Mouse (Mus musculus): ENCODE results near the gene Cyb5r3.

Cyb5r3 gene

DNA sequence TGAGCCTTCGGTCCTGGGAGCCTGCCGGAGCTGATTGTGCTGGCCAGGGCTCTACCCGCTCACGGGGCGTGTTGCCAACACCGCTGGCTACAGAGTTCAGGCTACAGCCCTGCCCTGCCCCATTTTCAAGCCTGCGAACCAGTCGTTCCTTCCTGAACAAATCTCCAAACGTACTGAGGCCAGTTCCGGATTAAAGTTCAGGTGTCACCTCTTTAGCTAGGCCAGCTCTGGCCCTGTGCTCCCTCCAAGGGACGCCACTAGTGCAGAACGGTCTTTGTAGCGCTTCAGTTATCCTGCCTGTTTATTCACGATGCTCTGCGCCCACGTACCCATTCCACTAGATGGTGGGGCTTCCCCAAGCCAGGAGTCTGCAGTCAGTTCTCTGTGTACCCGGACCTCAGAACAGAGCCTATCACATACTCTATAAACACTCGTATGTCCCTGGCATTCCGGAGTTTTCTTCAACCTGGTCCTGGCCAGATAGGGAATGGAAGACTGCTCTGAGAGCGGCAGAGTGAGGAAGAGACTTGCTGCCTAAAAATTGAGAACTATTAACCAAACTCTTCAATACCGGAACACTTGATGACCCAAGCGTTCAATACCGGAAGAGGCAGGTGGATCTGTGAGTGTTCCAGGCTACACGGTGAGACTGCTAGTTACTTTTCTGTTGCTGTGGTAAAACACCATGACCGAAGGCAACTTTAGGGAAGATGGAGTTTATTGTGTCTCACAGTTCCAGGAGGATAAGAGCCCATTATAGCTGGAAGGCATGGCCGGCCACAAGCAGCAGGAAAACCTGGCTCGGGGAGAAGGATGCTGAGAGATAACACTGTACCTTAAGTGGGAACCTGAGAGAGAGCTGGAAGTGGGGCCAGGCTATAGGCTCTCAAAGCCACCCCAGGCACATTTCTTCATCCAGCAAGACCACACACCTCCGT, at the start of gene Cyb5r3:
Gene Cyb5r3 (minus strand): TSS at position 101 of the 938 bp plus-strand sequence.
- DNase-seq (ENCODE audit: low read depth, low spot score), result peak; percentile 71
- Histone ChIP-seq H3K27me3 (ENCODE audit: control insufficient read depth, insufficient read depth, low read length, poor library complexity, severe bottlenecking) (no peaks in the 10 kb centered on the region), H3K36me3 (ENCODE audit: control insufficient read depth, insufficient read depth, low read length, poor library complexity, severe bottlenecking) (no peaks in the 10 kb centered on the region)

DNA sequence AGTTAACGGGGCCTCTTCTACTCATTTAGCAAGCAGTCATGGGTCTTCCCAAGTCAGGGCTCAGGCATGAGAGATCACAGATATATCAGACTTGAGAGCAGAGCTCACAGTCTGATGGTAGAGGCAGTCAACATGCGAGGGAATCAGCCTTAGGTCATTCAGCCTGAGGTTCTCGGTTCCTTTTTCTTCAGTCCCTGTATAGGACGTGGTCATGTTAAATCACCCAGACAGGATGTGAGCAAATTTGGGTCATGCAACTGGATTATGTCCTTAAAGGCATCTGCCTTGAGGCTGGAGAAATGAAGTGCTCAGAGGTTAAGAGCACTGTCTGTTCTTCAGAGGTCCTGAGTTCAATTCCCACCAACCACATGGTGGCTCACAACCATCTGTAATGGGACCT, 49.3 kb upstream of the Cyb5r3 start:
- H3K36me3 ChIP-seq (ENCODE audit: control insufficient read depth, insufficient read depth, low read length, poor library complexity, severe bottlenecking), result no peaks in the 10 kb centered on the region
- H3K27me3 ChIP-seq (ENCODE audit: control insufficient read depth, insufficient read depth, low read length, poor library complexity, severe bottlenecking), result no peaks in the 10 kb centered on the region
- peak; percentile 17 for DNase-seq (ENCODE audit: low read depth, low spot score)

DNA sequence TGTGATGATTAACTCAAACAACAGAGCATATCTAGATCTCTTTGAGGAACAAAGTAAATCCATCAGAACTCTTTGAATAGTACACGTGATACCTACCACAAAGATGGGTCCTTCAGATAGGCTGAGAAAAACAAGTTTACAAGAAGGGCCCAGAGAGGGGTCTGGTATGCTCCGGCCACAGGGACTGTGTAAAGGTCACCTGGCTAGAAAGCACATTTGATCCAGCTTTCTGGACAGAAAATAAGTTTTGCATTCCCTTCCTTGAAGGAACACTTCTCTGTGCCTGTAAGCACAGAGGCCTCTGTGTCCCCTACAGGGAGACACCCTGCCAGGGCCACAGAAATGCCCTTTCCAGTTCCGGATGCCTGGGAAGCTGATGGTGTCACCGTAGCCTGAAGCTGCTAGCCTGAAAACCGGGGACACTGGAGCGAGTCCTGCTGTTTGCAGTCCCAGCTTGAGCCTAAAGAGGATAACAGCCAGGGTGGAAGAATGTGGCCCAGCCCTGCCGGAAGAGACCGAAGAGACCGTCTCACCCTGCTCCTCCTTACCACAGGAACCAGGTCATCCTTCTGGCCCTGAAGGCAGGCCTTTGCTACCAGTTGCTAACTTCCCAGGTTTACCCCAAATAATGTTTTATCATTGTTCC, 48.1 kb upstream of the Cyb5r3 start:
- Histone ChIP-seq H3K36me3 (ENCODE audit: control insufficient read depth, insufficient read depth, low read length, poor library complexity, severe bottlenecking) (no peaks in the 10 kb centered on the region), H3K27me3 (ENCODE audit: control insufficient read depth, insufficient read depth, low read length, poor library complexity, severe bottlenecking) (no peaks in the 10 kb centered on the region)
- no peak for DNase-seq (ENCODE audit: low read depth, low spot score)

DNA sequence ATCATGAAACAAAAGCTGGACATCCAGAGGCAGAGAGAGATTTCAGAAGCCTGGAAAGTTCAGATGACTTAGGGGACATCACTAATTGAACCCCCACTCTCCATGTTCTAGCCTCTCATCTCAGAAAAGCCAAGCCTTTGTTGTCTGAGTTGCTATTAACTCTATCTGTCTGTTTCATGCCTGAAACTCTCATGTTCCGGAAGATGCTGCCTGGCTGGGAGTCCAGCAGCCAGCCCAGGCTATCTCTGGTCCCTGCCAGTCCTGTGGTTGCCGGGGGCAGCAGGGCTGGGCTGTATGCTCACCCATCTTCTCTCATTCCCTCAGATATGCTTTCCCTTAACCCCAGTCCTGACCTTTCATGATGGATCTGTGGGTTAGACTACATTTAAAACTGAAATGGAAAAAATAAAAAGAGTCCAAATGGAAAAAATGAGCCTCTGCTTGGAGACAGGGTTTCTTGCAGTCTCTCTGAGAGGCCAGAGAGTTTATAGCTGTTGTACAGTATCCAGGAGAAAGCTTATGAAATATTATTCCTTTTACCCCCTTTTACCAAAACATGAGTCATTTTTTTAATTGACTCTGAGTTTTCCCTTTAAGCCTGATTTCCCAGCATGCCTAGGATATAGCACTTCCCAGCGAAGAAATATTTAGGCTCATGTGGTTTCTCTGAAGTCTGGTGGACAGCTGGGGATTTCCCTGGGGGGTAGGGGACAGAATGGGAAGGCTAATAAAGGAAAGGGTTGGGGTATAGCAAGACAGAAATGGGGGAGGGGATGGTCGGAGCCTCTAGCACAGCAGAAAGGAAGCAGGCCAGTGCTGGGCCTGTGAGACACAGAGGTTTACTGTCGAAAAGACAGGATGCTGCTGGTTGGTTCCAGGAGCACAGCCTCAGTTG, 43.2 kb upstream of the Cyb5r3 start:
- no peak for DNase-seq (ENCODE audit: low read depth, low spot score)
- no peaks in the 10 kb centered on the region for H3K36me3 ChIP-seq (ENCODE audit: control insufficient read depth, insufficient read depth, low read length, poor library complexity, severe bottlenecking)

DNA sequence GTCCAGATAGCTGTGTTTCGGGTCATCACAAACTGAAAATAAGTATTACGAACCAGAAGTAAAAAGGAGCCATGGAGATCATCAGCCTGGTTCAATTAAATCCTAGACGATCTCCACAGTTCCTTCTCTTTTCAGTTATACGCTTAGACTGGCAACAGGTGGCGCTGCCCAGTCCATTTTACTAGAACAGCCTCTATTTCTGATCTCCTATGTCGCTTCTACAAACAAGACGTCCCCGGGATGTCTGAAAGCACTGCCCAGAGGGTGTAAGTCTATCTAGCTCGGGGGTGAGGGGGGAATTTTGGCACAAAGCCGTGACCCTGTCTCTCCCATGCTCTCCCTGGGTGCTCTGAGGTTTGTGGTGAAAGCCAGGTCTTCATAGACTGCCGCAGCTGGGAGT, 37.8 kb upstream of the Cyb5r3 start:
- peak; percentile 55 for DNase-seq (ENCODE audit: low read depth, low spot score)
- Histone ChIP-seq H3K27me3 (ENCODE audit: control insufficient read depth, insufficient read depth, low read length, poor library complexity, severe bottlenecking) (no peaks in the 10 kb centered on the region), H3K36me3 (ENCODE audit: control insufficient read depth, insufficient read depth, low read length, poor library complexity, severe bottlenecking) (no peaks in the 10 kb centered on the region)

More for the DNA sequence above, 43.2 kb upstream of the Cyb5r3 start:
- H3K27me3 ChIP-seq (ENCODE audit: control insufficient read depth, insufficient read depth, low read length, poor library complexity, severe bottlenecking), result no peaks in the 10 kb centered on the region

DNA sequence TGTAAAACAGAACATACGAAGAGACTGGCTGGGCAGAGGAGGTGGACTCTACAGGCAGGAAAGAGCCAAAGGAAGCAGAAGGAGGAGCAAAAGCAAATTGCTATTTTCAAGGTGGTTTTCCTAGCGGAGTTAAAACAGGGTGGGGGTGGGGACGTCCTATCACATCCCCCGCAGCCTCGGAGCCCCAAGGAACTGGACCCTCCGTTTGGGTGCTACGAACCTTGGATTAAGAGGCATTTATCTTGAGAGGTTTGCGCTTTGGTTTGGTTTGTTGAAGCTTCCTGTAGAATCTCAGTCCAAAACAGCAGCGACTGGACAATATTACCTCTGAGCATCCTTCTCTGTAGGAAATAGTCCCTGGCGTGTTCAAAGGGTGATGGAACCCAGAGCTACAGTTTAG, 37.3 kb upstream of the Cyb5r3 start:
- H3K27me3 ChIP-seq (ENCODE audit: control insufficient read depth, insufficient read depth, low read length, poor library complexity, severe bottlenecking), result no peaks in the 10 kb centered on the region
- no peak for DNase-seq (ENCODE audit: low read depth, low spot score)
- no peaks in the 10 kb centered on the region for H3K36me3 ChIP-seq (ENCODE audit: control insufficient read depth, insufficient read depth, low read length, poor library complexity, severe bottlenecking)

DNA sequence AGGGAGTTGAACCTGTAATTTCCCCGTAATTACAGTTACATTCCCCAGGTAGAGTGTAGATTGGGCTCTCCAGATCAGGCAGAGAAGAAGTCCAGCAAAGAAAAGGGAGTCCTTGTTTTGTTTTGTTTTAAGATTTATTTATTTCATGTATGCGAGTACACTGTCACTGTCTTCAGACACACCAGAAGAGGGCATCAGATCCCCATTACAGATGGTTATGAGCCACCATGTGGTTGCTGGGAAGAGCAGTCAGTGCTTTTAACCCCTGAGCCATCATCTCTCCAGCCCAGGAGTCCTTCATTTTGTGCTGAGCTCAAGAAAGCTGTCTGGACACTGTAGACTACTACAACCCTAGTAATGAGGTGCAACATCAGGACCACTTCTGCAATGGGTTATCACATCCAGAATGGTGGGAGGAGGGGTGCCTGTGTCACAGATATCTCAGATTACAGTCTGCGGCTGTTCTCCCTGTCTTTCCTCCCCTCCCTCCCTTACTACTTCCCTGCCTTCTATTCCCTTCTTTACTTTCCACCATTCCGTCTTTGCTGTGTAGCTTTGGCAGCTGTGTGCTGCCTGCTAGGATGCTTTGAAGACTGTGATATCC, 36.8 kb upstream of the Cyb5r3 start:
- no peak for DNase-seq (ENCODE audit: low read depth, low spot score)
- Histone ChIP-seq H3K27me3 (ENCODE audit: control insufficient read depth, insufficient read depth, low read length, poor library complexity, severe bottlenecking) (no peaks in the 10 kb centered on the region), H3K36me3 (ENCODE audit: control insufficient read depth, insufficient read depth, low read length, poor library complexity, severe bottlenecking) (no peaks in the 10 kb centered on the region)

DNA sequence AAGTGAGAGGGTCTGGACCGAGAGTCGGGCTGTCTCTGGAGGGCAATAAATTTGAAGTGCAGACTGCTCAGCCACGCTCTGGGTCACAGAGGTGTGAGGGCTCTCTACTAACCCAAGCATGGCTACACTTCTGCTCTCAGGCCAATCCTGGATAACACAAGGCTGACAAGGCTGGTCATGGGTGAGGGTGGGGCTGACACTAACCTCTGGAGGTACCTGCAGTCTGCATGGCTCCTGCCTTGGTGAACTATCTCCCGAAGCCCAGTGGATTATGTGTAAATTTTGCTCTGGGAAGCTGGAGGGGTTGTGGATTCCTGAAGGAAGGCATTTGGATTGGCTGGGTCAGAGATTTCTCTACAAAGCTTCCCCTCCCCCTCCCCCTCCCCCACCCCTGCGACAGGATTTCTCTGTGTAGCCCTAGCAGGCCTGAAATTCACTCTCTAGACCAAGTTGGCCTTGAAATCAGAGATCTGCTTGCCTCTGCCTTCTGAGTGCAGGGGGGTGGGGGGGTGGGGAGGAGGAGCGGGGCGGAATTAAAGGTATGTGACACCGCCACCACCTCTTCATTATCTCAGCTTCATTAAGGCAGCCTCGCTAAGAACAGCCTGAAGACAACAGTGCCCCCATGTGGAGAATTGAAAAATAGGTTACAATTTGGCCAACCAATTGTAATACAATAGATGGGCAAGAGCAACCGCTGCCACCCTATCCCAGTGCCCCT, 32.5 kb upstream of the Cyb5r3 start:
- Histone ChIP-seq H3K36me3 (ENCODE audit: control insufficient read depth, insufficient read depth, low read length, poor library complexity, severe bottlenecking) (no peaks in the 10 kb centered on the region), H3K27me3 (ENCODE audit: control insufficient read depth, insufficient read depth, low read length, poor library complexity, severe bottlenecking) (no peaks in the 10 kb centered on the region)
- peak; percentile 84 for DNase-seq (ENCODE audit: low read depth, low spot score)

DNA sequence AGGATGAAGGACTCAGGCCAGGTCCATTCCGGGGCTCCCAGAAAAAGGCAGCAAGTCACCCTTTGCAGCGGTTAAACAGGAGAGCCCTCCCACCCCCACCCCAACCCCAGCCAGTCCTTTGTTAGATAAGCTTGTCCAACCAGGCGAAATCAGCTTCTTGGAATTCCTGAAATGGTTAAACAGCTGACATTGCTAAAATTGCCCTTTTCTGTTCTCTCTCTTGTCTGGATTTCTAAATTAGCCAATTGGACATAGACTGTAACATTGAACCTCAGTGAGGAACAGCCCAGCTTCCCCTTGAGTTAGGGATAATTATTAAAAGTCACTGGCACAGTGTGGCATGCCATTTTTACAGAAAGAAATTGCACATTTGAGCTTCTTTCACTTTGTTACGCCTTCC, 30.0 kb upstream of the Cyb5r3 start:
- H3K36me3 ChIP-seq (ENCODE audit: control insufficient read depth, insufficient read depth, low read length, poor library complexity, severe bottlenecking), result no peaks in the 10 kb centered on the region
- H3K27me3 ChIP-seq (ENCODE audit: control insufficient read depth, insufficient read depth, low read length, poor library complexity, severe bottlenecking), result no peaks in the 10 kb centered on the region
- no peak for DNase-seq (ENCODE audit: low read depth, low spot score)

DNA sequence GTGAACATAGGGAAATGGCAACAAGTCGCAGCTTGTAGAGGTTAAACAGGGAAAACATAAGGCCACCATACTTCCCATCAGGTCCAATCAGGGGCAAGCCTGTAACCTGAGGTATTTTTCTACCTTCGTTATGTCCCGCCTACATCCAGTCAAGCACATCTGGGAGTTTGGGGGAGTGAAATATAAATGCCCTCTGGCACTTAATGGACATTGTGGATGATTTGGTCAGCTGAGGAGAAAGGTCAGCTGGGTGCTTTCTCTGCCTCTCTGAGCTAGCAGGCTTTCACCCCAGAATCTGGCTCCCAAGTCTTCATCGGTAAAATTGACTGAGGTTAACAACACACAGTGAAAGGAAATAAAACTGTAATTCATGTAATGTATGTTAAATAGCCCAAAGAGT, 21.0 kb upstream of the Cyb5r3 start:
- DNase-seq (ENCODE audit: low read depth, low spot score), result no peak
- Histone ChIP-seq H3K36me3 (ENCODE audit: control insufficient read depth, insufficient read depth, low read length, poor library complexity, severe bottlenecking) (no peaks in the 10 kb centered on the region), H3K27me3 (ENCODE audit: control insufficient read depth, insufficient read depth, low read length, poor library complexity, severe bottlenecking) (no peaks in the 10 kb centered on the region)

DNA sequence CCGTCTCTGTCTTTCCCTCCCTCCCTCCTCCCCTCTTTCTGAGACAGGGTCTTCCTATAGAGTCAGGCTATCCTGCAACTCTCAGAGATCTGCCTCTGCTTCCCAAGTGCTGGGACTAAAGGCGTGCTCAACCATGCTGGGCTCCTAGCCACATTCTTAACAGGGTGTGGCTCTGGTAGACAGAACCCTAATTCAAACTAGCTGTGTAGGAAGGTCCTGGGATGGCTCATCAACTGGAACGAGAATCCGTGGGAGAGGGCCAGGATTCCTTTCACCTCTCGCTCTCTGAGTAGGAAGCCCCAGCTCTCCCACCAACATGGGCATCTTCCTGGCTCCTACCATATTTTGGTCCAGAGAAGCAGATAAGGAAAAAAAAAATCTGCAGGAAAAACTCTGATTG, 10.0 kb upstream of the Cyb5r3 start:
- no peaks in the 10 kb centered on the region for H3K27me3 ChIP-seq (ENCODE audit: control insufficient read depth, insufficient read depth, low read length, poor library complexity, severe bottlenecking)
- no peaks in the 10 kb centered on the region for H3K36me3 ChIP-seq (ENCODE audit: control insufficient read depth, insufficient read depth, low read length, poor library complexity, severe bottlenecking)
- no peak for DNase-seq (ENCODE audit: low read depth, low spot score)

DNA sequence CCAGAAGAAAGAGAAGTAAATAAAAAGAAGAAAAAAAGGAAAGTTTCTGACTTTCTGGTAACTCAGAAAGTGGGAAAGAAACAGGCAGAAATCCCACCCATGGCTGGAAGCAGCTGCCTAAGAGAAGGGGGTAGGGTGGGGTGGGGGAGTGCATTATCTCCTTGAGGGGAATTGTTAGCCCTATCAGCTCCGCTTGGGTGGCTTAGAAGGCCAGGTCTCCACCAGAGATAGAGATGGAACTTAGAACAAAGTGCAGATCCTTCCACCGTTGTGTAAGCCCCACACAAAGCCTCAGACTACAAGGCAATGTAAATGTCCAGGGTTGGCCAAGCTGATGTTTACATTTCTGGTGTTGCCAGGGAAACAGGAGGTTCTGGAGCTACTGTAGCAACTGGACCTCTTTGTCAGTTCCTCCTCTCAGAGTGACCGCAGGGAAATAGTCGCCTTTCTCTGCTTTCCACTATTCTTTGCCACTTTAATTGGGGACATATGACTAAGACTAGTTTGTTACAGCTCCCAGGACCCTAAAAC, 9.5 kb upstream of the Cyb5r3 start:
- no peak for DNase-seq (ENCODE audit: low read depth, low spot score)
- H3K36me3 ChIP-seq (ENCODE audit: control insufficient read depth, insufficient read depth, low read length, poor library complexity, severe bottlenecking), result no peaks in the 10 kb centered on the region
- H3K27me3 ChIP-seq (ENCODE audit: control insufficient read depth, insufficient read depth, low read length, poor library complexity, severe bottlenecking), result no peaks in the 10 kb centered on the region

DNA sequence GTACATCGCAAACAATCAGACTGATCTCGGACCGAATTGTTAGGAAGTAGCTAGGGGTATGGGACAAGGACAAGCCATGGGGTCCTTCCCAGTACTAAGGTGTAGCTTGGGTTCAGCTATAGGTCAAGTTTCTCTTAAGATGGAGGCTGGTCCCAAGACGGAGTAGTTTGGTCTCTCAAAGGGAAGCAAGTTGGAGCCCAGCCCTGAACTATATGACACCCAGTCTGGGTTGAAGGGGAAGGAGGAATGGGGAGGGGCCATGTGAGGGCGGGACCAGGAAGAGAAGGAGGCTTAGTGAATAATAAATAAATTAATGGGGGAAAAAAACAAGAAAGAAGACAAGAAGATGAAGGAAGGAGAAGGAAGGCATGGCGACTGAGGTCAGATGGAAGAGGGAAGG, 7.6 kb upstream of the Cyb5r3 start:
- Histone ChIP-seq H3K36me3 (ENCODE audit: control insufficient read depth, insufficient read depth, low read length, poor library complexity, severe bottlenecking) (no peaks in the 10 kb centered on the region), H3K27me3 (ENCODE audit: control insufficient read depth, insufficient read depth, low read length, poor library complexity, severe bottlenecking) (no peaks in the 10 kb centered on the region)
- no peak for DNase-seq (ENCODE audit: low read depth, low spot score)

DNA sequence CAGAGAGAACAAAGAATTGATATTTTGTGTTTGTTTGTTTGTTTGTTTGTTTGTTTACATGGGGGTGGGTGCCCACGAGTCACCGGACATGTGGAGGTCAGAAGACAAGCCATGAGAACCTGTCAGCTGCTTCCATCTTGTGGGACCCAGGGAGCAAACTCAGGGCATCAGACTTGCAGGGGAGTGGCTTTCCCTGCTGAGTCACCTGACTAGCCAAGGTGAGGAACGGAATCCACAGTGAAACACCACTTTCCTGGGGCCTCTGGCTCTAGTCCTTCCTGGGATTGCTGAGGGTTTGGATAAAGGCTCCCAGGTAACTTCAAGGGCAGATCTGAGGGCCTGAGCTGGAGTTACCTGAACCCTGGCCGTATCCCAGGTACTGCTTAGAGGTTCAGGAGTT, 4.3 kb upstream of the Cyb5r3 start:
- DNase-seq (ENCODE audit: low read depth, low spot score), result no peak
- no peaks in the 10 kb centered on the region for H3K27me3 ChIP-seq (ENCODE audit: control insufficient read depth, insufficient read depth, low read length, poor library complexity, severe bottlenecking)
- H3K36me3 ChIP-seq (ENCODE audit: control insufficient read depth, insufficient read depth, low read length, poor library complexity, severe bottlenecking), result no peaks in the 10 kb centered on the region

All from splenic B cell, adult 2 months (primary cell).